Comparison of ENCODE assay signal across 22 mouse cellular contexts in genomic region chr9:70959447-70959846, GRCm38 (mm10). TPM values are rescaled to one million over a fixed set of nuclear protein-coding genes. Genes with fewer than 3 reads are reported as not detected.
DNase-seq lines count a peak whose midpoint lies in the region; ATAC-seq lines count a peak whose summit lies in the region.
"Had no signal": no experiment of that assay in that cellular context is flagged by ENCODE, and none has a peak within 500 bp of the region (broad histone marks: within the 10 kb centered on the region; RNA-seq: fewer than 3 reads in every experiment).

No protein-coding gene starts in this region.

- H3K4me2 ChIP-seq in midbrain, embryonic 11.5 days, result no peak overlapping the region
- no peak overlapping the region for H3K4me2 ChIP-seq in midbrain, embryonic 13.5 days (replicated peaks)
- H3K4me2 ChIP-seq: embryonic facial prominence, embryonic 13.5 days; embryonic facial prominence, embryonic 15.5 days; forebrain, embryonic 12.5 days had no signal

- H3K36me3 ChIP-seq in heart, embryonic 10.5 days, result no peaks in the 10 kb centered on the region
- no peaks in the 10 kb centered on the region for H3K36me3 ChIP-seq in midbrain, embryonic 11.5 days (ENCODE audit: control insufficient read depth, insufficient read depth, low read length)
- H3K36me3 ChIP-seq in midbrain, embryonic 13.5 days, result no peaks in the 10 kb centered on the region
- H3K36me3 ChIP-seq: embryonic facial prominence, embryonic 13.5 days; embryonic facial prominence, embryonic 15.5 days; forebrain, embryonic 10.5 days; forebrain, embryonic 12.5 days had no signal

- H3K27me3 ChIP-seq in heart, embryonic 10.5 days (ENCODE audit: insufficient read depth, poor library complexity, severe bottlenecking), result no peaks in the 10 kb centered on the region
- no peaks in the 10 kb centered on the region for H3K27me3 ChIP-seq in midbrain, embryonic 11.5 days (ENCODE audit: control insufficient read depth, insufficient read depth, low read length)
- H3K27me3 ChIP-seq in midbrain, embryonic 13.5 days, result no peaks in the 10 kb centered on the region
- H3K27me3 ChIP-seq: embryonic facial prominence, embryonic 13.5 days; embryonic facial prominence, embryonic 15.5 days; forebrain, embryonic 12.5 days had no signal

- 0 out of 2 replicates have a peak, but pooled peaks cover 6% of the 10 kb centered on the region for H3K4me1 ChIP-seq in heart, embryonic 10.5 days
- no peaks in the 10 kb centered on the region for H3K4me1 ChIP-seq in midbrain, embryonic 11.5 days (ENCODE audit: control insufficient read depth, insufficient read depth, low read length)
- H3K4me1 ChIP-seq in midbrain, embryonic 13.5 days (replicated peaks), result 0 out of 2 replicates have a peak, but pooled peaks cover 6% of the 10 kb centered on the region
- H3K4me1 ChIP-seq: embryonic facial prominence, embryonic 13.5 days; embryonic facial prominence, embryonic 15.5 days; forebrain, embryonic 12.5 days had no signal

- no peak overlapping the region for H3K4me3 ChIP-seq in heart, embryonic 10.5 days
- no peak overlapping the region for H3K4me3 ChIP-seq in midbrain, embryonic 11.5 days (ENCODE audit: low read depth, low read length)
- H3K4me3 ChIP-seq in midbrain, embryonic 13.5 days (replicated peaks), result no peak overlapping the region
- H3K4me3 ChIP-seq: embryonic facial prominence, embryonic 13.5 days; embryonic facial prominence, embryonic 15.5 days; erythroblast, embryonic 14.5 days; forebrain, embryonic 10.5 days; forebrain, embryonic 12.5 days had no signal

- H3K9me3 ChIP-seq in heart, embryonic 10.5 days, result no peaks in the 10 kb centered on the region
- H3K9me3 ChIP-seq in midbrain, embryonic 11.5 days (ENCODE audit: control insufficient read depth, low read length), result no peaks in the 10 kb centered on the region
- no peaks in the 10 kb centered on the region for H3K9me3 ChIP-seq in midbrain, embryonic 13.5 days
- H3K9me3 ChIP-seq: embryonic facial prominence, embryonic 13.5 days; embryonic facial prominence, embryonic 15.5 days; forebrain, embryonic 10.5 days; forebrain, embryonic 12.5 days had no signal

- H3K27ac ChIP-seq in heart, embryonic 10.5 days, result no peak overlapping the region
- H3K27ac ChIP-seq in midbrain, embryonic 11.5 days (ENCODE audit: low read depth, low read length), result no peak overlapping the region
- no peak overlapping the region for H3K27ac ChIP-seq in midbrain, embryonic 13.5 days
- H3K27ac ChIP-seq: embryonic facial prominence, embryonic 13.5 days; embryonic facial prominence, embryonic 15.5 days; forebrain, embryonic 10.5 days; forebrain, embryonic 12.5 days had no signal

- DNase-seq in cerebellum, adult 9-10 months, result peak; percentile 43
- no peak for DNase-seq in cerebellum, adult 11 months
- peak; percentile 46 to 56 for DNase-seq in cerebellum, postnatal 10 days
- no peak for DNase-seq in cerebellum, postnatal 25 days
- DNase-seq in heart, embryonic 10.5 days (ENCODE audit: low spot score), result peak; percentile 7
- DNase-seq in heart, postnatal 14 days, result no peak
- DNase-seq in midbrain, embryonic 11.5 days (ENCODE audit: low spot score, missing footprints), result peak; percentile 72
- DNase-seq: adrenal gland, adult 2 months; adrenal gland, postnatal 10 days; adrenal gland, postnatal 25 days; embryo, embryonic 11 days had no signal

- no peak overlapping the region for H3K9ac ChIP-seq in midbrain, embryonic 11.5 days (ENCODE audit: low read length)
- H3K9ac ChIP-seq in midbrain, embryonic 13.5 days (replicated peaks), result no peak overlapping the region
- H3K9ac ChIP-seq: embryonic facial prominence, embryonic 13.5 days; embryonic facial prominence, embryonic 15.5 days; forebrain, embryonic 12.5 days had no signal

- intact Hi-C loops in heart, postnatal 14 days (cut with DNase I), result no loop called here

- no peak for ATAC-seq in midbrain, embryonic 11.5 days (ENCODE audit: low FRiP score)
- no peak for ATAC-seq in midbrain, embryonic 13.5 days
- ATAC-seq: forebrain, embryonic 14.5 days; forebrain, embryonic 16.5 days had no signal

- WGBS in heart, embryonic 10.5 days, result 88% methylated on average over 3 of the region's 3 CpGs
- 84% methylated on average over 3 of the region's 3 CpGs for WGBS in midbrain, embryonic 11.5 days
- 86% methylated on average over 3 of the region's 3 CpGs for WGBS in midbrain, embryonic 13.5 days

RNA-seq across cellular contexts. Expression of gene Lipc, which starts 7.4 kb away (rescaled TPM):
- 0.11 and 1.9 TPM in 2 replicates for polyA plus RNA-seq in heart, embryonic 10.5 days (2016; fragmentation: Nextera tagmentation; extraction: Ambion mirVana)
- under 1 TPM in 1 of 2 experiments, not detected in 1; 0.36 TPM for total RNA-seq in heart, postnatal 14 days (2021)
- not detected in 2 replicates for polyA plus RNA-seq in midbrain, embryonic 11.5 days (2014; fragmentation: Nextera tagmentation; extraction: Ambion mirVana)
- polyA plus RNA-seq in midbrain, embryonic 13.5 days (2015; fragmentation: Nextera tagmentation; extraction: Ambion mirVana), result not detected in 2 replicates
- total RNA-seq: adrenal gland, postnatal 25 days; MEL had no signal
- polyA plus RNA-seq: C2C12; embryonic facial prominence, embryonic 11.5 days; forebrain, embryonic 10.5 days; forebrain, embryonic 12.5 days had no signal

Comparison
In these comparisons a context has a peak if more than half of its experiments do, and no peak if none do; other contexts are left out.
1. DNase-seq: peak in cerebellum, adult 9-10 months (single experiment), cerebellum, postnatal 10 days (2 of 2), heart, embryonic 10.5 days (single experiment) and midbrain, embryonic 11.5 days (single experiment); none in cerebellum, adult 11 months (single experiment), cerebellum, postnatal 25 days (0 of 2) and heart, postnatal 14 days (0 of 2).